Mouse (Mus musculus): ENCODE measurements at regions not wholly inside any gene's neighbourhood (a gene's known extent, or its start where the extent isn't known, plus 50 kb on each side); places are given as distances from the start of the nearest gene placed in this dataset.

DNA sequence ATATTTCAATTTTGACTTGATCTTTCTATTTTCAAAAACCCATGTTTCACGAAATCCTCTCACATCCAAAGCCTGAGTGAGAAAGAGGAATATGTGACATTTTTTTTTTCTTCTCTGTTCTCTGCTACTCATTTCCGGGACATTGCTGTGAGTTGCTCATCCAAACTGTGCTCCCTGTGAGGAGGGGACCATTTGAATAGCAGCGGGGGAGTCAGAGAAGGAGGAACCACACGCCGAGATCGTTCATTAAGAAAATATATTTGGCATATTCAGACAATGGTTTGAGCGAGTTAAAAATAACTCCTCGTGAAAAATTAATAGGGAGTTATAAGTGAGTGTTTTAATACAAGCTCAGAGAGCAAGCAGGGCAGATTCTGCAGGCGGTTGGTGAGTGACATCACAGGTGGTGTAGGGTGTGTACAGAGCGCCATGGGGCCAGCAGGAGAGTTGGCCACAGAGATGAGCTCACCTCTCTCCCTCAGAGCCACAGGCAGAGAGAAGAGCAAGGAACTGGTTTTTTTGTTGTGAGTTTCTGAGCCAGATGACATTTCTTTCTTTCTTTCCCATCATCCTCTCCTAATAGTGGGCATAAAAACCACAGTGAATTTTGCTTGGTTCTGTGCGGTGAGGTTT lies 54.4 kb upstream of the Calcoco1 start:
- no peak for DNase-seq (ENCODE audit: inconsistent ontology term)

GRCm38 (mm10) chr15:102780626-102781025 lies 58.6 kb upstream of the Calcoco1 start:
- no peak for DNase-seq (ENCODE audit: inconsistent ontology term)

DNA sequence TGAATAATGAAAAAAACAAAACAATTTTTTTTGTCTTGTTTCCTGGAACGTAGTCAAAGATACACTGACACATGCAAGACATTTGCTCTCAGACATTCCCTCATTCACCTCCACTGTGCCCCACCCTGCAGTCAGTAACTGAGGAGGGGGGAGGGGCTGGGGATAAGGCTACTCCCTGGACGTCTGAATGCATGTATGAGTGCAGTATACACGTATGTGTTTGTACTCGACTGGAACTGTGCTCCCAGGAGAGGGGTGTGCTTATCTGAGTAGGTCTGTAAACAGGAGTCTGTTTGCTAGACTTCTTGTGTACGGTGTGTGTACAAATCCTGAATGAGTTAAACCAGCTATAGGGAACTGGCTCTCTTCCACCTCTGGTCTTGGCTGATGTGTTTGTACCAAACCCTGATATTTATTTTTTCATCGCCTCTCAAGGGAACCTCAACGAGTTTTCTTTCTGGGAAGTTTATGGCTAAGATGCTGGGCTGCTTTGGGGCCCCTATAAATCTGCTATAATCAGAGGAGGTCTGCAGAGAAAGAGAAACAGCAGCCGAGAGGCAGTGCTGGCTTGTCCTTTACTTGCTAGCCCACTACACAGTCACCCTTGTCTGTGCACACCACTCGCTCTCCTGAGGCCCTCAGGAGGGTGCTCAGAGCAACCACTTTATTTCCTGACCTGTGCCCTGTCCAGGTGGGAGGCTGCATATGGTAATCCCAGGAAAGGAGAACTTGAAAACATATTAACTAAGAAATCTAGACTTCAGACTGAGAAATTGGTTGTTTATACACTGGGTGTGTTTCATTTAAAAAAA lies 61.2 kb upstream of the Calcoco1 start:
- no peak for DNase-seq (ENCODE audit: inconsistent ontology term)

GRCm38 (mm10) chr15:102785055-102785820 lies 63.3 kb upstream of the Calcoco1 start:
- peak; percentile 40 for DNase-seq (ENCODE audit: inconsistent ontology term)

DNA sequence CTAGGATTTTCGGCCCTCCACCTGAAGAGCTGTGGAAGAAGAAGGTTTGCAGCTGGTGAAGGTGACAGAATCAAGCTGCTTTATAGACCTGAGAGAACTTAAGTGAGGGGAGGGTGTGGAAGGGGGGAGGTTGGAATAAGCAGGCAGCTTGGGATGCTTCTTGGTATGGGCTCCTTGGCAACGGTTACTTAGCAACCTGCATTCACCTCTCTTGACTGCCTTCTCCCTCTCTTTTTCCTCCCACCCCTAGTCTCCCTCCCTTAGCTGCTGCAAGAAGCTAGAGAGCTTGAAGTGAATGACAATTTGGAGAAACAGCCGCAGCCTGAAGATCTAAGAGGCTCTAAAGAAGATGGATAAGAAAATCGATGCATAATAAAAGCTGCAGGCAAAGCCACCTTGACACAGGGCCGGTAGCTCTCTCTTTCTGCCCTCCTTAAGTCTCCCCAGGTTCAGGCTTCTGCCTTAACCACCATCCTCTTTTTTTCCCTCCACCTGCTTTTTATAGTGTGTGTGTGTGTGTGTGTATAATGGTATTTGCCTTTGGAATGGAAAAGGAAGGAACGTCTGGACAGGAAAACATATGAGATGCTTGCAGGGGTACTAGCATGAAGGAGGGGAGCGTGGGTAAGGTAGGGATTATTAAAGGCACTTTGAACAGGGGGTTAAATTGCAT lies 67.0 kb upstream of the Calcoco1 start:
- no peak for DNase-seq (ENCODE audit: inconsistent ontology term)

DNA sequence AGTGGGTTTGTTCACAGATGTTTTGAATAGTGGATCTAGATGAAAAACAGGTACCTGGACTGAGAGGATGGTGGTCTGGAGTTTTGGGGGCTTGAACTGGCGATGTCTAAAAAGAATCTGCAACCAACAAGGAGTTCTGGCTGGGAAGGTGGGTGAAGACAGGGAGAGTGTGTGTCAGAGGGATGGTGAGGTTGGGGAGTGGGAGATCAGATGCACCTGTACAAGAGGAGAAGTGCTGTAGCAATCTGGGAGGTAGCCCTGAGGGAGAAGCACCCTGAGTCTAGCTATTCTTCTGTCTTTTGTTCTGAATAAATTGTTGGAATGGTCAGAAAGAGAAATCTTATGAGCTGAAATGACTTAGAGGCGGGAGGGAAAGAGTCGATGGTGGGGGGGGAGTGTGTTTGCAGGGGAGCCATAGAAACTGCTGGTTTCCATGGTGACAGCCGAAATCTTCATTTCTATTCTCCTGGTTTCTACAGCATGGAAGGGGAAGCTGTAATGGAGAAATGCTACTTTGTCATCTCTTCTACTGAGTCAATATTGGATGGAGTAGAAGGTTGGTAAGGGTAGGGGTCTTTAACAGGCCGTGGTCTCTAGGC lies 75.1 kb upstream of the Calcoco1 start:
- DNase-seq (ENCODE audit: inconsistent ontology term): no peak

- DNase-seq (ENCODE audit: inconsistent ontology term): no peak
These were observed 78.1 kb upstream of the Calcoco1 start for GRCm38 (mm10) chr15:102800049-102800448.

DNA sequence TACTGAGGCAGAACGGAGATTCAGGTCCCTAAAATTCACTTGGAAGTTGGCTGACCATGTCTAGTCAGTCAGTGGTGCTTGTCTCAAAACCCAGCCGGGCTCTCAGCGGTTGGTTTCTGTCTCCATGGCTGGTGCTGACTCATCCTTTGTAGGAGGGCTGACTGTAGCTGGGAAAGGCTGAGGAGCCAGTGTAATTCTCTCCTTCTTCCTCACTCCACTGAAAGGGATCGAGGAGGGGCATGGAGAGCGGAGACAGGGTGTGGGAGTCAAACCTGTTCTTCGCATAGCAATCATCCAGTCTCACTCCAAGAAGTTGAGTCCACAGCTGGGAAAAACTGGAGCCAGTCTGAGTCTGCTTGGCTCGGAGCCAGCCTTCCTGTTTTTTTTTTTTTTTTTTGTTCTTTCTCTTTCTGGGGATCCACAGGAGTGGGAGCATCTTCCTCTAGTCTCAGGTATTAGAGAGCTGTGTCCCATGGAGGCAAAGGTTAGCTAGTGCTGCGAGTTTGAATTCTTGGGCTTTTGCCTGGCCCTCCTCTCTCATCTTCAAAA lies 80.4 kb upstream of the Calcoco1 start:
- DNase-seq (ENCODE audit: inconsistent ontology term): peak; percentile 70

DNA sequence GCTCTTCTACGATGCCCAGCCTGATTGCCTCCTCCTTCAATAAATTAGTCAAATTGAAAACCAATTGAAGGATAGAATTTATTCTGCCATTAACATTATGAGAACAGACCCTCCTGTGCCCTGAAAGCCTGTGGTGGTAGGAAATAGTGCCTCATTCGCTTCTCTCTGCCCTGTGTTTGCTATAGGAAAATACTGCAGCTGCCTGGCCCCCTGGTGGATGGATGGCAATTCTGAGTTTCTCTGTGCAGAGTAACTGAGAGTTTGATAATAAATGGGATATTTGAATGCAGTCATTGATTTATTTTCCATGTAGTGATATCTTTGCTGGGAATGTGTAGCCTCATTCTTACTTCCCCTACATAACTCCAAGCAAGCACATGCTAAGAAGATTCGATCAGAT lies 85.4 kb upstream of the Calcoco1 start:
- no peak for DNase-seq (ENCODE audit: inconsistent ontology term)

GRCm38 (mm10) chr15:102819181-102819580 lies 97.2 kb upstream of the Calcoco1 start:
- DNase-seq (ENCODE audit: inconsistent ontology term): no peak

- peak; percentile 72 for DNase-seq (ENCODE audit: inconsistent ontology term)
These were observed 81.2 kb upstream of the Hoxc13 start for GRCm38 (mm10) chr15:102839688-102840087.

- no peak for DNase-seq (ENCODE audit: inconsistent ontology term)
These were observed 58.5 kb upstream of the Hoxc13 start for GRCm38 (mm10) chr15:102862374-102862773.

DNA sequence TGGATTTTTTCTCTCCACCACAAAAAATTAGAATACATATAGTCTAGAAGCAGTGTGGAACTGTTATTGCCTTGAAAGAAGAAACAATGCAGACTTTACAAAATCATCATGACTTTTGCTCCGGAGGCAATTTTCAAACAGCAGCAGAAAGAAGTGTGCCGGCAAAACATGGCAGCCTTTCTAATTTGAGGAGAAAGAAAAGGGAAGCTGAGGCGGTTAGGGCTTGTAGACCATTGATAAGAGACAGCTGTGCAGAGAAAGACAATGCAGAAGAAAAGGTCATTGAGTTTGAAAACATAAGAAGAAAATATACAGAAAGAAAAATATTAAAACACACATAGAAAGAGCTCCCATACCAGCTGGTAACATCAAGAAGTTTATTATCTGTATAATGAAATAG lies 54.1 kb upstream of the Hoxc13 start:
- no peak for DNase-seq (ENCODE audit: inconsistent ontology term)
